ENCODE assay signal across 19 mouse cellular contexts in genomic region chr16:92037891-92038607, GRCm38 (mm10). TPM values are rescaled to one million over a fixed set of nuclear protein-coding genes. Genes with fewer than 3 reads are reported as not detected.
DNase-seq lines count a peak whose midpoint lies in the region; ATAC-seq and TF ChIP-seq lines count a peak whose summit lies in the region.
"Had no signal": no experiment of that assay in that cellular context is flagged by ENCODE, and none has a peak within 500 bp of the region (broad histone marks: within the 10 kb centered on the region; RNA-seq: fewer than 3 reads in every experiment).

No protein-coding gene starts in this region.

- TF ChIP-seq EP300 in stomach, postnatal 0 days (optimal IDR thresholded peaks at IDR 0.05), result no peak

- H3K9ac ChIP-seq in hindbrain, embryonic 12.5 days, result no peak overlapping the region
- H3K9ac ChIP-seq in stomach, postnatal 0 days (ENCODE audit: low read length), result no peak overlapping the region
- H3K9ac ChIP-seq: forebrain, embryonic 15.5 days; liver, embryonic 13.5 days; neural tube, embryonic 13.5 days had no signal

- no peak for TF ChIP-seq POLR2A in cerebellum, adult 2 months (IDR thresholded peaks at IDR 0.05; ENCODE audit: borderline replicate concordance, insufficient read depth, low read length)

- H3K36me3 ChIP-seq in hindbrain, embryonic 12.5 days, result no peaks in the 10 kb centered on the region
- no peaks in the 10 kb centered on the region for H3K36me3 ChIP-seq in stomach, postnatal 0 days (ENCODE audit: control insufficient read depth, insufficient read depth, low read length)
- H3K36me3 ChIP-seq: forebrain, embryonic 15.5 days; G1E; heart, embryonic 10.5 days; liver, embryonic 13.5 days; neural tube, embryonic 13.5 days had no signal

- DNase-seq in kidney, adult 18-20 months, result peak; percentile 34
- DNase-seq in kidney, postnatal 10 days, result no peak
- DNase-seq in T-cell, adult 2 months (ENCODE audit: low spot score), result peak; percentile 13
- DNase-seq in kidney, postnatal 14 days, result peak; percentile 45
- DNase-seq in thymus, postnatal 0 days (ENCODE audit: low spot score), result peak; percentile 77
- no peak for DNase-seq in cerebellum, adult 2 months
- DNase-seq in stomach, postnatal 0 days (ENCODE audit: low spot score), result no peak
- DNase-seq: adrenal gland, postnatal 36 days; cerebellum, adult 11 months; heart, postnatal 36 days; left cerebral cortex, postnatal 4 days; liver, embryonic 13.5 days; right cerebral cortex, adult 18-20 months had no signal

- no peaks in the 10 kb centered on the region for H3K9me3 ChIP-seq in hindbrain, embryonic 12.5 days (replicated peaks)
- H3K9me3 ChIP-seq in stomach, postnatal 0 days (ENCODE audit: control insufficient read depth, low read length), result no peaks in the 10 kb centered on the region
- H3K9me3 ChIP-seq: forebrain, embryonic 15.5 days; G1E; heart, embryonic 10.5 days; liver, embryonic 13.5 days; neural tube, embryonic 13.5 days had no signal

- ATAC-seq in hindbrain, embryonic 12.5 days (ENCODE audit: low FRiP score), result no peak
- no peak for ATAC-seq in stomach, postnatal 0 days (ENCODE audit: low FRiP score, low TSS enrichment)
- ATAC-seq: forebrain, embryonic 15.5 days; intestine, embryonic 16.5 days had no signal

- TF ChIP-seq CTCF in cerebellum, adult 2 months (IDR thresholded peaks at IDR 0.05; ENCODE audit: borderline replicate concordance, insufficient read depth, low read depth, low read length), result no peak
- TF ChIP-seq CTCF in stomach, postnatal 0 days (IDR thresholded peaks at IDR 0.05; ENCODE audit: low read depth), result no peak

- H3K4me2 ChIP-seq in hindbrain, embryonic 12.5 days (replicated peaks), result no peak overlapping the region
- no peak overlapping the region for H3K4me2 ChIP-seq in stomach, postnatal 0 days (replicated peaks; ENCODE audit: low read depth)
- H3K4me2 ChIP-seq: forebrain, embryonic 15.5 days; liver, embryonic 13.5 days; neural tube, embryonic 13.5 days had no signal

- H3K4me1 ChIP-seq in cerebellum, adult 2 months (ENCODE audit: control insufficient read depth, insufficient read depth, low read length), result no peaks in the 10 kb centered on the region
- no peaks in the 10 kb centered on the region for H3K4me1 ChIP-seq in hindbrain, embryonic 12.5 days
- H3K4me1 ChIP-seq in stomach, postnatal 0 days (replicated peaks; ENCODE audit: control insufficient read depth, insufficient read depth), result no peaks in the 10 kb centered on the region
- H3K4me1 ChIP-seq: forebrain, embryonic 15.5 days; liver, embryonic 13.5 days; neural tube, embryonic 13.5 days had no signal

- H3K27me3 ChIP-seq in cerebellum, adult 2 months (ENCODE audit: control insufficient read depth, insufficient read depth, low read length), result no peaks in the 10 kb centered on the region
- peaks cover 2% of the 10 kb centered on the region; the same call in 1 of the 2 replicates for H3K27me3 ChIP-seq in hindbrain, embryonic 12.5 days
- H3K27me3 ChIP-seq in stomach, postnatal 0 days (ENCODE audit: control insufficient read depth, insufficient read depth, low read length), result no peaks in the 10 kb centered on the region
- H3K27me3 ChIP-seq: forebrain, embryonic 15.5 days; liver, embryonic 13.5 days; neural tube, embryonic 13.5 days had no signal

- H3K27ac ChIP-seq in cerebellum, adult 2 months (ENCODE audit: insufficient read depth, low read length), result no peak overlapping the region
- H3K27ac ChIP-seq in hindbrain, embryonic 12.5 days, result no peak overlapping the region
- no peak overlapping the region for H3K27ac ChIP-seq in stomach, postnatal 0 days (replicated peaks)
- H3K27ac ChIP-seq: forebrain, embryonic 15.5 days; heart, embryonic 10.5 days; liver, embryonic 13.5 days; neural tube, embryonic 13.5 days had no signal

- 85% methylated on average over 21 of the region's 21 CpGs for WGBS in cerebellum, adult 2 months
- 86% methylated on average over 21 of the region's 21 CpGs for WGBS in hindbrain, embryonic 12.5 days
- WGBS in stomach, postnatal 0 days, result 74% methylated on average over 21 of the region's 21 CpGs

- H3K4me3 ChIP-seq in cerebellum, adult 2 months (replicated peaks; ENCODE audit: insufficient read depth, low read depth, low read length), result no peak overlapping the region
- no peak overlapping the region for H3K4me3 ChIP-seq in hindbrain, embryonic 12.5 days
- no peak overlapping the region for H3K4me3 ChIP-seq in stomach, postnatal 0 days (ENCODE audit: low read depth, low read length)
- H3K4me3 ChIP-seq: forebrain, embryonic 15.5 days; heart, embryonic 10.5 days; liver, embryonic 13.5 days; neural tube, embryonic 13.5 days had no signal

RNA-seq across cellular contexts. Expression of gene Mrps6, which starts 20.0 kb away (rescaled TPM):
- polyA plus RNA-seq in thymus, postnatal 0 days (2015; fragmentation: Nextera tagmentation; extraction: Ambion mirVana), result 119 and 133 TPM in 2 replicates
- 76.6 and 84.1 TPM in 2 replicates for polyA plus RNA-seq in cerebellum, adult 2 months (2012; rRNA removed)
- 139 and 142 TPM in 2 replicates for polyA plus RNA-seq in hindbrain, embryonic 12.5 days (2016; fragmentation: Nextera tagmentation; extraction: Ambion mirVana)
- 86.6 and 91.6 TPM in 2 replicates for polyA plus RNA-seq in stomach, postnatal 0 days (2015; fragmentation: Nextera tagmentation; extraction: Ambion mirVana)

RNA-seq across cellular contexts. Expression of gene Gm49711, which starts 20.1 kb away (rescaled TPM):
- polyA plus RNA-seq in thymus, postnatal 0 days (2015; fragmentation: Nextera tagmentation; extraction: Ambion mirVana), result not detected in 2 replicates
- 0.38 TPM in 2 replicates for polyA plus RNA-seq in cerebellum, adult 2 months (2012; rRNA removed)
- polyA plus RNA-seq in hindbrain, embryonic 12.5 days (2016; fragmentation: Nextera tagmentation; extraction: Ambion mirVana), result 0.26 and 0.65 TPM in 2 replicates
- 0.08 and 0.17 TPM in 2 replicates for polyA plus RNA-seq in stomach, postnatal 0 days (2015; fragmentation: Nextera tagmentation; extraction: Ambion mirVana)
- polyA plus RNA-seq: heart, embryonic 10.5 days; intestine, embryonic 16.5 days; liver, embryonic 13.5 days had no signal

RNA-seq across cellular contexts. Expression of gene Slc5a3, which starts 20.1 kb away (rescaled TPM):
- polyA plus RNA-seq in thymus, postnatal 0 days (2015; fragmentation: Nextera tagmentation; extraction: Ambion mirVana), result 1.5 and 2.4 TPM in 2 replicates
- 7.3 and 8.3 TPM in 2 replicates for polyA plus RNA-seq in cerebellum, adult 2 months (2012; rRNA removed)
- 20.3 and 20.6 TPM in 2 replicates for polyA plus RNA-seq in hindbrain, embryonic 12.5 days (2016; fragmentation: Nextera tagmentation; extraction: Ambion mirVana)
- polyA plus RNA-seq in stomach, postnatal 0 days (2015; fragmentation: Nextera tagmentation; extraction: Ambion mirVana), result 1.7 and 1.9 TPM in 2 replicates

Comparison
In these comparisons a context has a peak if more than half of its experiments do, and no peak if none do; other contexts are left out.
1. DNase-seq: peak in kidney, adult 18-20 months (single experiment), T-cell, adult 2 months (single experiment), kidney, postnatal 14 days (single experiment) and thymus, postnatal 0 days (single experiment); none in kidney, postnatal 10 days (single experiment), cerebellum, adult 2 months (0 of 2) and stomach, postnatal 0 days (single experiment).